Mouse (Mus musculus): ENCODE results near the gene Cdkl2. TPM values are rescaled to one million over a fixed set of nuclear protein-coding genes. Genes with fewer than 3 reads are reported as not detected.

Cdkl2 gene
- 5.4 and 5.8 TPM in 2 replicates for polyA plus RNA-seq (2012; ENCODE audit: insufficient read depth, insufficient read length, missing spikeins)

GRCm38 (mm10) chr5:92043783-92044182, at the start of gene Cdkl2:
TSS of gene Cdkl2 (minus strand) at chr5:92043883.
- Histone ChIP-seq H3K4me3 (ENCODE audit: insufficient read depth, low read length) (peak within 1 kb of the TSS; percentile 100), H3K27ac (ENCODE audit: insufficient read depth, low read depth, low read length) (peak within 1 kb of the TSS; percentile 79), H3K4me1 (ENCODE audit: control insufficient read depth, insufficient read depth, low read length) (peaks cover 7% of the 10 kb centered on the region)
- TF ChIP-seq CTCF (IDR thresholded peaks at IDR 0.05; ENCODE audit: low read depth, low read length): no peak
- no peak for TF ChIP-seq POLR2A (IDR thresholded peaks at IDR 0.05; ENCODE audit: borderline replicate concordance, low read depth, low read length)

- Histone ChIP-seq H3K4me1 (ENCODE audit: control insufficient read depth, insufficient read depth, low read length) (peaks cover 6% of the 10 kb centered on the region), H3K4me3 (ENCODE audit: insufficient read depth, low read length) (no peak overlapping the region), H3K27ac (ENCODE audit: insufficient read depth, low read depth, low read length) (no peak overlapping the region)
- no peak for TF ChIP-seq CTCF (IDR thresholded peaks at IDR 0.05; ENCODE audit: low read depth, low read length)
- no peak for TF ChIP-seq POLR2A (IDR thresholded peaks at IDR 0.05; ENCODE audit: borderline replicate concordance, low read depth, low read length)
Measured at GRCm38 (mm10) chr5:92087469-92087868, 43.8 kb upstream of the Cdkl2 start.

GRCm38 (mm10) chr5:92085821-92086550, 42.3 kb upstream of the Cdkl2 start:
- no peak overlapping the region for H3K27ac ChIP-seq (ENCODE audit: insufficient read depth, low read depth, low read length)
- peaks cover 8% of the 10 kb centered on the region for H3K4me1 ChIP-seq (ENCODE audit: control insufficient read depth, insufficient read depth, low read length)
- no peak overlapping the region for H3K4me3 ChIP-seq (ENCODE audit: insufficient read depth, low read length)
- no peak for TF ChIP-seq POLR2A (IDR thresholded peaks at IDR 0.05; ENCODE audit: borderline replicate concordance, low read depth, low read length)
- no peak for TF ChIP-seq CTCF (IDR thresholded peaks at IDR 0.05; ENCODE audit: low read depth, low read length)

- TF ChIP-seq CTCF (IDR thresholded peaks at IDR 0.05; ENCODE audit: low read depth, low read length): no peak
- TF ChIP-seq POLR2A (IDR thresholded peaks at IDR 0.05; ENCODE audit: borderline replicate concordance, low read depth, low read length): no peak
- no peak overlapping the region for H3K27ac ChIP-seq (ENCODE audit: insufficient read depth, low read depth, low read length)
Measured at GRCm38 (mm10) chr5:92085246-92085645, 41.6 kb upstream of the Cdkl2 start.

GRCm38 (mm10) chr5:92083417-92084038, 39.8 kb upstream of the Cdkl2 start, which contains the start of gene G3bp2:
TSS of gene G3bp2 (minus strand) at chr5:92083719.
- Histone ChIP-seq H3K27ac (ENCODE audit: insufficient read depth, low read depth, low read length) (peak within 1 kb of the TSS; percentile 88), H3K4me1 (ENCODE audit: control insufficient read depth, insufficient read depth, low read length) (peaks cover 23% of the 10 kb centered on the region)

More at GRCm38 (mm10) chr5:92085246-92085645, 41.6 kb upstream of the Cdkl2 start:
- Histone ChIP-seq H3K4me1 (ENCODE audit: control insufficient read depth, insufficient read depth, low read length) (peaks cover 13% of the 10 kb centered on the region), H3K4me3 (ENCODE audit: insufficient read depth, low read length) (no peak overlapping the region)

GRCm38 (mm10) chr5:92082821-92083401, 39.2 kb upstream of the Cdkl2 start:
- H3K27ac ChIP-seq (ENCODE audit: insufficient read depth, low read depth, low read length): peak overlapping the region; percentile 88
- TF ChIP-seq CTCF (IDR thresholded peaks at IDR 0.05; ENCODE audit: low read depth, low read length): no peak
- TF ChIP-seq POLR2A (IDR thresholded peaks at IDR 0.05; ENCODE audit: borderline replicate concordance, low read depth, low read length): no peak

More at GRCm38 (mm10) chr5:92083417-92084038, 39.8 kb upstream of the Cdkl2 start, which contains the start of gene G3bp2:
- TF ChIP-seq POLR2A (IDR thresholded peaks at IDR 0.05; ENCODE audit: borderline replicate concordance, low read depth, low read length) (no peak), CTCF (IDR thresholded peaks at IDR 0.05; ENCODE audit: low read depth, low read length) (no peak)
- H3K4me3 ChIP-seq (ENCODE audit: insufficient read depth, low read length): peak within 1 kb of the TSS; percentile 89

GRCm38 (mm10) chr5:92081326-92081725, 37.6 kb upstream of the Cdkl2 start:
- peaks cover 27% of the 10 kb centered on the region for H3K4me1 ChIP-seq (ENCODE audit: control insufficient read depth, insufficient read depth, low read length)
- no peak for TF ChIP-seq POLR2A (IDR thresholded peaks at IDR 0.05; ENCODE audit: borderline replicate concordance, low read depth, low read length)
- TF ChIP-seq CTCF (IDR thresholded peaks at IDR 0.05; ENCODE audit: low read depth, low read length): no peak
- no peak overlapping the region for H3K27ac ChIP-seq (ENCODE audit: insufficient read depth, low read depth, low read length)
- 0 out of 2 replicates have a peak overlapping the region, but pooled peaks have one; percentile 89 for H3K4me3 ChIP-seq (ENCODE audit: insufficient read depth, low read length)

More at GRCm38 (mm10) chr5:92082821-92083401, 39.2 kb upstream of the Cdkl2 start:
- Histone ChIP-seq H3K4me1 (ENCODE audit: control insufficient read depth, insufficient read depth, low read length) (peaks cover 24% of the 10 kb centered on the region), H3K4me3 (ENCODE audit: insufficient read depth, low read length) (peak overlapping the region; percentile 89)

GRCm38 (mm10) chr5:92080400-92080799, 36.7 kb upstream of the Cdkl2 start:
- no peak for TF ChIP-seq CTCF (IDR thresholded peaks at IDR 0.05; ENCODE audit: low read depth, low read length)
- TF ChIP-seq POLR2A (IDR thresholded peaks at IDR 0.05; ENCODE audit: borderline replicate concordance, low read depth, low read length): no peak
- H3K4me3 ChIP-seq (ENCODE audit: insufficient read depth, low read length): no peak overlapping the region
- no peak overlapping the region for H3K27ac ChIP-seq (ENCODE audit: insufficient read depth, low read depth, low read length)
- H3K4me1 ChIP-seq (ENCODE audit: control insufficient read depth, insufficient read depth, low read length): peaks cover 27% of the 10 kb centered on the region

GRCm38 (mm10) chr5:92079304-92079703, 35.6 kb upstream of the Cdkl2 start:
- peaks cover 27% of the 10 kb centered on the region for H3K4me1 ChIP-seq (ENCODE audit: control insufficient read depth, insufficient read depth, low read length)
- H3K27ac ChIP-seq (ENCODE audit: insufficient read depth, low read depth, low read length): no peak overlapping the region
- TF ChIP-seq POLR2A (IDR thresholded peaks at IDR 0.05; ENCODE audit: borderline replicate concordance, low read depth, low read length) (no peak), CTCF (IDR thresholded peaks at IDR 0.05; ENCODE audit: low read depth, low read length) (no peak)
- H3K4me3 ChIP-seq (ENCODE audit: insufficient read depth, low read length): no peak overlapping the region
